Mouse (Mus musculus) kidney, postnatal 25 days (tissue): ENCODE data around the gene Amh.

Experiments
- DNase-seq, 2 experiments: peaks; one replicate each; pipeline ENCODE4 v3.0.0; 2021; ENCODE audit warnings: mixed read lengths in 2 of 2

Amh gene

DNA sequence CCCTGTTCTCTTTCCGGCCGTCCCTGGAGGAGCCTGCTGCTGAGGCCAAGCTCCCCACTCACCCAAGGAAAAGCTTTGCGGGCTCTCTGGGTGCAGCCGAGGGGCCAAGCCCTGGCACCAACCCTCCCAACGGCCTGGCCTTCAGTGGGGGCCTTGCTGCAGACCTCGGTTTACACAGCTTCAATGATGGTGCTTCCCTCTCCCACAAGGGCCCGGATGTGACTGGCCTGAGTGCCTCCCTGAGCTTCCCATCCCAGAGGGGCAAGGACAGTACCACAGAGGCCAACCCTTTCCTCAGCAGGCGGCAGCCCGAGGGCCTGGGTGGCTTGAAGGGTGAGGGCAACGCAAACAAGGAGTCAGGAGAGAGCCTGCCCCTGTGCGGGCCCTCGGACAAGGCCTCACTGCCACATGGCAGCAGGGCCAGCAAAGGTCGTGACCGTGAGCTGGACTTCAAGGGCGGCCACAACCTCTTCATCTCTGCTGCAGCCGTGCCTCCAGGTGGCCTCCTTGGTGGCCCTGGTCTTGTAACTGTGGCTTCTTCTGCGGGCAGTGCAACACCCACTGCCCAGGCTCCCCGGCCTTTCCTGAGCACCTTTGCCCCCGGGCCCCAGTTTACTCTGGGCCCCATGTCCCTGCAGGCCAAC lies 14.2 kb upstream of the Amh start:
- DNase-seq, result no peak

DNA sequence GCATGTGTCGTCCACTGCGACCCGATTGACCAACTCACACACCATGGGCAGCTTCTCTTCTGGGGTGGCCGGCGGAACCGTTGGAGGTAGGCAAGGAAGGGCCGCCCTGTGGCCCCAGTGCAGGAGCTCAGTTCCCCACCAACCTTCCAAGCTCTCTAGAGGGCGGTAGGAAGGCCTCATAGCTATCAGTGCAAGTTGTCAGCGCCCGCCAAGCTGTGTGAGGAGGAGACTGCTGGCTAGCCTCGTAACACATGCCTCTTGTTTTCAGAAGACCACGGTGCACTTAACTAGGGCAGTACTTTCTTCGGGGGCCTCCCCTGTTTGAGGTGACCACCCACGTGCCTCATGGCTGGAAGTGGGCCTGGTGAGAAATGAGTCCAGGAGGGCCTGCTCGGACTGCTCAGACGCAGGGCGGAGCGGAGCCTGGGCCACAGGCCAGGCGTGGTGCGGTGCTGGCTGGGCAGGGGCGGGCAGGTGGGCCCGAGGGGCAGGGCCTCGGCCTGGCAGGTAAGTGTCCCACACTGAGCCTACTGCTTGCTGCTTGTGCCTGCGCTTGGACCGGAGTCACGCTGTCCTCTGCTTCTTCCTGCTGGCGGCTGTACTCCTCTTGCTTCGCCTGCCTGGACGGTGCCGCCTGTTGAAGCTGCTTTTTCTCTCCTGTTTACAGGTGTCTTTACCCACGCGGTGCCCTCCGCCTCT lies 13.4 kb upstream of the Amh start:
- no peak for DNase-seq

DNA sequence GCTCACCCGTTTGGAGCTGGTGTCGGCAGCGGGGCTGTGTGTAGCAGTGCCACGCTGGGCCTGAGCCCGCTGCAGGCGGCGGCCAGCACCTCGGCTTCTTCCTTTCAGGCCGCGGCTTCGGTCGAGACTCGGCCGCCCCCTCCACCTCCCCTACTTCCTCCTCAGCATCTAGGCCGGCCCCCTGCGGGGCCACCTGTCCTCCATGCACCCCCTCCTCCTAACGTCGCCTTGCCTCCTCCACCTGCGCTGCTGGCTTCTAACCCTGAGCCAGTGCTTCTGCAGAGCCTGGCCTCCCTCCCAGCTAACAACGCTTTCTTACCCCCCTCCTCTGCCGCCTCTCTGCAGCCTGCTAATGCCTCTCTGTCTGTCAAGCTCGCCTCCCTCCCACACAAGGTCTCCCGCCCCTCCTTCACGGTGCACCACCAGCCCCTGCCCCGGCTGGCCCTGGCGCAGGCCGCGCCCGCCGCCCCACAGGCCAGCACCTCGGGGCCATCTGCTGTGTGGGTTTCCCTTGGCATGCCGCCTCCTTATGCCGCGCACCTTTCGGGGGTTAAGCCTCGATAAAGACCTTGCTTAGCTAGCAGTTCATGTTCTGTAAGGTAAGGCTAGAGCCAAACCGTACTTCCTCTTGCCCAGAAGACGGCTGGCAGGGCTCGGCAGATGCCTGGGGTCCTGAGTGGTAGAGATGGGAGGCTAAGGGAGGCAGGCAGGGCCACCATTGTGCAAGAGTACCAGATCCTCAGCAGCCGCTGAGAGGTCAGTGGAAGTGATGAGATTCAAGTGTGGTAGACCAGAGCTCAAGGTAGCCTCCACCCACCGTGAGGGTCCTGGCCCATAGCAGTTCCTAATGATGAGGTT lies 12.6 kb upstream of the Amh start:
- no peak for DNase-seq

DNA sequence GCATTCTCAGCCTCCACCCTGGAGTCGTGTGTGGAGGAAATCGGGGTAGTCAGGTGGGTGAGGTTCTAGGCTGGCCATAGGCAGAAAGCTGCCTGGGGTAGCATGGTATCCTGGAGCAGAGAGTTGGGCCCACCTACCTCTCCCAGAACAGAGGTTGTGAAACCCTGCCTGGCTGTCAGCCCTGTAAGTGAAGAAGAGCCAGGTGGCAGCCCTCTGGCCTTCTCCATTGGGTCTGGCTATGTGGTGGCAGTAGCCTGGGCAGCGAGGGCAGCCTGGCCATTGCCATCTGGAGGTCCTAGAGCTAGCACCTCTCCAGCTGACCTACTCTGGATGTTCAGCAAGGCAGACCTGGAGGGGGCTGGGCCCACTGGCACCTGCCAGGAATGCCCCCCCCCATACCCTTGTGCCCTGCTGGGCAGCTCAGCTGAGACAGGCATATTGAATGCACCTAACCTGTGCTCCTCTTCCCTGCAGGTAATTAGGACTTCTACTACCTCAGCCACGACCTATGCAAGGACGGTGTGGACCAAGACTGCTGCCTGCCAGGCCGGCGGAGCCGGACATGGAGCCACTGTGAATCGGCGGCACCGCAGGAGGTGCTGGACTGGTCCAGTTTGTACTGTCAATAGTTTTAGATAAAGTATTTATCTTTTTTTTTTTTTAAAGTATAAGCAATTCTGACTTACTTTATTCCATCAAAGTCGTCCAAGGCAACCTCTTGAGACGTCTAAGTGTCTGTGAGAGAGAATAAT lies 11.8 kb upstream of the Amh start:
- DNase-seq, result no peak

DNA sequence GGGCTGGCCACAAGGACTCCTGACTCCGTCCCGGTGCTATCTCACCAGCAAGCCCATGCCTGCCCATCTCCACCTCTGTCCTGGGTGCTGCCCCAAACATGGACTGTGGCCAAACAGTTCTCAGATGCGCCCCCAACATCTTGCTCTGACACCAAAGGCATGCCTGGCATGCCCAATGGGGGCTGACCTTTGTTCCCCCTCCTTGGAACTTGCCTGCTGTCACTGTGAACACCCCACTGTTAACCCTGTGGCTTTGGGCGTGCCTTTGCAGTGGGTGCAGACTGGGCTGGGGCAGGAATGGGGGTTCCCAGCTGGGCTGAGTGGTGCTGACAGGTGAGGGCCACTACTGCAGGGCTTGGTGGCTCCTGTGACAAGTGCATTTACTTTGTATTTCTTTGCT lies 11.2 kb upstream of the Amh start:
- peak in 1 of 2 experiments; percentile 47 for DNase-seq

DNA sequence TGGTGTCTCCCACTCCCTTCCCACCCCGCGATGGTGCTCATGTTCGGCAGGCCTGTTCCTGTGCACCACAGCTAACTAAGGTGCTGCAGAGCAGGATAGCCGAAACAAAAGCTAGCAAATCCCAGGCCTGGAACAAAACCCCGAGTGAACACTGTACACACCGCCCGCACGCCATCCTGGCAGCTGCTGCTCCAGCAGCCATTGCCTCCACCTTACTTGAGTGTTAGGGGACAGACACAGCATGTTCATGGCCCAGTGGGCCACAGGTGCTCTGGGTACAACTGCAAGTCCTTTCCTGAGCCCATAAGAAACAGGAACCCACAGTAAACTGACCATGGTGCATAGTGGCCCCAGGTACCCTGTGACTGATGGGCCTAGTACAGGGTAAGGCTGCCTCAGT lies 10.3 kb upstream of the Amh start:
- no peak for DNase-seq

DNA sequence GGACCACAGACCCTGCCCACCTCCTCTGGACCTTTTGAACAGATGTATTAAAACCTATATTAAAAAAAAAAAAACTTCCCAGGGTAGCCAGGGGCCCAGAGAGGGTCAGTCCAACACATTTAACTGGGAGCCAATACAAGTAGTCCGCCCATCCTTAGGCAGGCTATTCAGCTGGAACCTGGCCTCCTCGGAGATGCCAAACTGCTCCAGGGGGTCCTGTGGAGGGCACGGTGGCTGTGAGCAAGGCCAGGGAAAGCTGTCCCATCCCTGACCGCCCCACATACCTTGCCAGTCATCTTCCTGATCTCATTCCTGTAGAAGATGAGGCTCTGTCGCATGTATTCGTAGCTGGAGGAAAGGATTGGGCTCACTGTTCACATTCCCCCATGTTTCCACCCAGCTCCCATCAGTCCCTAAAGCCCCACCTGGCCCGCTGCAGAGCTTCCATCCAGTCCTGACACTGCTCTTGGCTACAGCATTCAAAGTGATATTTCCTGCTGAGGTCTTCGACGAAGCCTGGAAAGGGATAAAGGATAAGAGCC lies 8.7 kb upstream of the Amh start:
- DNase-seq, result no peak

DNA sequence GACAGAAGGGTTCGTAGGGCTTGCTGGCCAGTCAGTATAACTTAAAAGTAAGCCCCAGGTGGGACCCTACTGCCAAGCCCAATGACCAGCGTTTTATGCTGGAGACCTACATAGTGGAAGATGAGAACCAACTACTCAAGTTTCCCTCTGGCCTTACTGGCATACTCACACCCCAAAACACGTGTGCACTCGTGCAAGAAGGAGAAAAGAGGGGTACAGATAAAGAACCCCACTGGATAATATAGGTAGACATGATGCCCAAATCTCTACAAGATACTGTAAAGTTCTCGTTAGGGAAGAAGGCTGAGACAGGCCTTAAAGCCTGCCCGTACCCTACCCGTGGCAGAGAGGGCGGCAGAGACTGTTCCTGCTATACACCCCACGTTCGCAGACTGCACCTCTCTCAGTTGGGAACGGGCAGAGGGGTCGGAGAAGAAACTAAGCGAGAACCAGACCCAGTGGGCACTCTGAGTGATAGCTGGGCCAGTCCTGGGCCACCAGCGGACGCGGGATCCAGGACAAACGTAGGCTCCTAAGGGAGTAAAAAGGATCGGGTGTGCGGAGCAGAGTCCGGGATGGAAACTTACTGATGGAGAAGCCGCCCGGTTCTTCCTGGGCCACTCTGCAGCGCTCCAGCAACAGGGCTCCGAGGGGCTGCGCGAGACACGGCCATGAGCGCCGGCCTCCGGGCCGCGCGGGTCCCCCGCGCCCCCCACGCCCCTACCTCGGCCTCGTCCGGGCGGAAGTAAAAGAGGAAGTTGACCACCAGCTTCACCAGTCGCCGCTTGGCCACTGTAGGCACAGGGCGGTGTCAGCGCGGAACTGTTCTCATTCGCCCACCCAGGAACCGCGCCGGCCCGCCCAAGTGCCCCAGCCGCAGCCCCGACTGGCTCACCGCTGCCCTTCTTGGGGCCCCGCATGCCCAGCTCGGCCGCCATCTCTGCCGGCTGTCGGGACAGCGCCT lies 7.6 kb upstream of the Amh start:
- DNase-seq, result peak; percentile 73 to 91

DNA sequence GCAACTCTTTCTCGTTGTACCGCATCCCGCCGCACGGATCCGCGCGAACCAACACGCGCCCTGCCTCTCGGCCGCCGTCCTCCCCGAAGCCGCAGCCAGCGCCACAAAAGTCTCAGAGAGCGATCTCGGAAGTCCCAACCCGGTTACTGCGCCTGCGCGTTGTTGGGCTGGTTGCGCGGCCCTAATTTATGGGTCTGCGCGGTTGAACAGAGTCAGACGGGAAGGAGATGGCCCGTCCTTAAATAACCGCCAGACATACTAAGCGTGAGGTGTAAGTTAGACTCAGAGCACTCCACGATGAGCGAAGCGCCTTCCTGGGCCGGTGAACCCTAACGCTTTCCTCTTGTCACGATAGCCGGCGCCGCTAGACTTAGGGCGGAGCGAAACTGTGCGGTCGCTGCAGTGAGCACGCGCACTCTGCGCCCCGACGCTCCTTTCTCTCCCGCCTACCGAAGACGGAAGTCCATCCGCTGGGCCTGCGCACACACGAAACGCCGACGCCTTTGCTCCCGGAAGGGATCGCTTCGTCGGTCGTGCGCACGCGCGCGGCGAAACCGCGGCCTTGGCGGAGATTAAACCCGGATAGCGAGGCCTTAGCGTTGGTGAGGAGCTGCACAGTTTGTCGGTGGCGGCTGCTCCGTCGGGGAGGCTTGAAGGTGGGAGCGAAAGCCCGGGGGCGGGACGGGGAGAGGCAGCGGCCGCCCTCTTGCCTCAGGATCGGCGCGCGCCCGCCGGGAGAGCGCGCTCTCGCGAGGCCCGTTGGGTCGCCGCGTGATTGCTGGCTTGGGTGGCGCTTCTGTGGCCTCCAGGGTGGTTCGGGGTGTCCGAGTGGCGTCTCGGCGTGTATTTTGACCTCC lies 6.7 kb upstream of the Amh start, which contains the start of the genes Sf3a2 and Plekhj1:
TSS of gene Sf3a2 (plus strand) at position 49 of the 857 bp plus-strand sequence.
TSS of gene Plekhj1 (minus strand) at position 477 of the 857 bp plus-strand sequence.
- DNase-seq, result peak; percentile 96 to 98

DNA sequence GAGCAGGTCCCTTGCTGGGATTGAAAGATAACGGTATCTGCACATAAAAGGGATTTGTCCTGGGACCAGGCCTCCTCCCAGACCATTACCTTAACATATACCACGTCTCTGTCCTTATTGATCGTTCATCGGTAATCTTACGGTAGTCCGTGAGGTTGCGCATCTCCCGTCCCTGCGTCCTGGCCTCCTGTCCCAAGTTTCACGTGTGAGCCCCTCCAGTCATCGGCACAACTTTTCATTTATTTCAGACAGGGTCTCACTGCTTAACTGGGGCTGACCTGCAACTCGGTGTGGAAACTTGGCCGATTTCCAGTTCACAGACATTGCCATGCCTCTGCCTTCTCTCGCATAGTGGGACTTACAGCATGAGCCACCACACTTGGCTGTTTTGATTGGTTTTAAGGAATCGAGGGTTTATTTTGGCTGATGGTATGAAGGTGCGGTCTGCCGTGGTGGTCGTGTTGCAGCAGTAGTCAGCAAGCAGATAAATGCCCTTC lies 5.9 kb upstream of the Amh start:
- no peak for DNase-seq

DNA sequence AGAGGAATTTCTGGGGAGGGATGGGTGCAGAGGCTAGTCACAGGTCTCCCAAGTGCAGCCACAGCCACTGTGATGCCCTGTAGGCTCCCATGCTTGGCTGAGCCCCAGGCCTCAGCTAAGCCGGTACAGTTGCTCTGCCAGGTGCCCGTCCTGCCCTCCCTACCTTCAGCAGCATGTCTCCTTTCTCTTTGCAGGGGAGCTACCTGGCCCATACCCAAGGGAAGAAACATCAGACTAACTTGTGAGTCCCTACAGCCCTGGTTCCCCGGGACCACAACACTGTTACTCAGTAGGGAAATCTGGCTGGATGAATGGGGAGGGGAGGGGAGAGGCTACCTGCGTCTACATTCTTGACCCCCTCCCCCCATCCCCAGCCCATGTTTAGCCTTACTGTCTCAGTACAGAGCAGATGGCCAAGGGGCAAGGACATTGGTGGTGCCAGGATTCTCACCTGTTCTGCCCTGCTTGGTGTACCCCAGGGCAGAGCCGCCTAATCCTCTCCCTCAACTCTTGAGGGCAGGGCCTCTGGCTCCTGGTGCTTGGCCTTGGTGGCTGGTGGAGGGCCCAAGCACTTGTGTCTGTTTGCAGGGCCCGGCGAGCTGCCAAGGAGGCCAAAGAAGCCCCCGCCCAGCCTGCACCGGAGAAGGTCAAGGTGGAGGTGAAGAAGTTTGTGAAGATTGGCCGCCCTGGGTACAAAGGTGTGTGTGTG lies 2.7 kb upstream of the Amh start:
- DNase-seq, result no peak

DNA sequence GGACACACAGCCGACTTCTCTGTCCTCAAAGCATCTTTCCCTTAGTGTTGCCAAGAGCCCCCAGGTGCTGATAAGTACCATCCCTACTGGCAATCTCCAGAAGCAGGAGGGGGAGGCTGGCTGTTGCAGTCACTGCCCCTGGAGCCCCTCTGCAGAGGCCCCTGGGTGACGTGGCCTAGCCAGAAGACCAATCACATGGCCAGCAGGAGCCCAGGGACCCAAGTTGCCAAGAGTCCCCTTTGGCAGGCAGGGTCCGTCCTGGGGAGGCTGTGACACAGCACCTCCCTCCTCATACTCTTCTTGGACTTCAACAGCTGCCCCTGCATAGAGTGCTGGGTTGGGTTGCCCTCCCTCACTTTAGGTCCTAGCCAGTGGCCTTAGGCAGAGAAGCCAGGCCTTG lies 2.0 kb upstream of the Amh start:
- DNase-seq, result no peak

DNA sequence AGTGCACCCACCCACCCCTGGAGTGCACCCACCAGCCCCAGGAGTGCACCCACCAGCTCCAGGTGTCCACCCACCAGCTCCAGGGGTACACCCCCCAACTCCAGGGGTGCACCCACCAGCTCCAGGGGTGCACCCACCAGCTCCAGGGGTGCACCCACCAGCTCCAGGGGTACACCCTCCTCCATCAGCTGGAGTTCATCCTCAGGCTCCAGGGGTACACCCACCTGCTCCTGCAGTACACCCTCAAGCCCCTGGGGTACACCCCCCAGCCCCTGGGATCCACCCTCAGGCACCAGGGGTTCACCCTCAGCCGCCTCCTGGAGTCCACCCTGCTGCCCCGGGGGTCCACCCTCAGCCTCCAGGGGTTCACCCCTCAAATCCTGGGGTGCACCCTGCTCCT lies 703 bp upstream of the Amh start:
- DNase-seq, result no peak

DNA sequence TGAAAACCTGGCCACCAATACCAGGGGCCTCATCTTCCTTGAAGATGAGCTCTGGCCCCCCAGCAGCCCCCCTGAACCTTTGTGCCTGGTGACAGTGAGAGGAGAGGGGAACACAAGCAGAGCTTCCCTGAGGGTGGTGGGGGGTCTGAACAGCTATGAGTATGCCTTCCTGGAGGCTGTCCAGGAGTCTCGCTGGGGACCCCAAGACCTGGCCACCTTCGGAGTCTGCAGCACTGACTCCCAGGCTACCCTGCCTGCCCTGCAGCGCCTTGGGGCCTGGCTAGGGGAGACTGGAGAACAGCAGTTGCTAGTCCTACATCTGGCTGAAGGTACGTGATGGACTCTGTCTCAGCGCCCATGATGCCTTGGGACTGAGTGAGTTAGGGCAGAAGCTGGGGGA lies 279 bp downstream of the Amh start:
- no peak for DNase-seq

DNA sequence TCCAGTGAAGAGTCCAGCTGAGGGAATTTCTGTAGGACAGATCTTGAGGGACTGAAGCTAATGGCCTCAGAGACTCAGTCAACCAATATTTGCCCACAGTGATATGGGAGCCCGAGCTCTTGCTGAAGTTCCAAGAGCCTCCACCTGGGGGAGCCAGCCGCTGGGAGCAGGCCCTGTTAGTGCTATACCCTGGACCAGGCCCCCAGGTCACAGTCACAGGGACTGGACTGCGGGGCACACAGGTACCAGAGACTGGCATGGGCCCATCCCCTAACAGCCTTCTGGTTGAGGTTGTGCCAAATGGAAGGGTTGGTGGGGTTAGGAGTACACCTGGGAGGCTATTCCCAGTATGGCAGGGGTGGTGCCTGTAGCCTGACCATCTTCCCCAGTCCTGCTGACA lies 882 bp downstream of the Amh start:
- peak; percentile 75 to 82 for DNase-seq

DNA sequence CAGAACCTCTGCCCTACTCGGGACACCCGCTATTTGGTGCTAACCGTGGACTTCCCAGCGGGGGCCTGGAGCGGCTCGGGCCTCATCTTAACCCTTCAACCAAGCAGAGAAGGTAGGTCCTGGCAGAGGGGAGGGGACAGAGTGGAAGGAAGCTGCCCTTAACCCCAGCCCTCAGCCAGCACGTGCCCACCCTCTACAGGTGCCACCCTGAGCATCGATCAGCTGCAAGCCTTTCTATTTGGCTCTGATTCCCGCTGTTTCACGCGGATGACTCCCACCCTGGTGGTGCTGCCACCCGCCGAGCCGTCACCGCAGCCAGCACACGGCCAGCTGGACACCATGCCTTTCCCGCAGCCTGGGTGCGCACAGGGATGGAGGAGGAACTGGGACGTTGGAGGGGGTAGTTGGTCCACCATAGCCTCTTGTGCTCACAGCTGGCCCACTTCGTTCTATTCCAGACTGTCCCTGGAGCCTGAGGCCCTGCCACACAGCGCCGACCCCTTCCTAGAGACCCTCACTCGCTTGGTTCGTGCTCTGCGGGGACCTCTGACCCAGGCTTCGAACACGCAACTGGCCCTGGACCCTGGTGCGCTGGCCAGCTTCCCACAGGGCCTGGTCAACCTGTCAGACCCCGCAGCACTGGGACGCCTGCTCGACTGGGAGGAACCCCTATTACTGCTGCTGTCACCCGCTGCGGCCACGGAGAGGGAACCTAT lies 1.5 kb downstream of the Amh start:
- DNase-seq, result no peak

DNA sequence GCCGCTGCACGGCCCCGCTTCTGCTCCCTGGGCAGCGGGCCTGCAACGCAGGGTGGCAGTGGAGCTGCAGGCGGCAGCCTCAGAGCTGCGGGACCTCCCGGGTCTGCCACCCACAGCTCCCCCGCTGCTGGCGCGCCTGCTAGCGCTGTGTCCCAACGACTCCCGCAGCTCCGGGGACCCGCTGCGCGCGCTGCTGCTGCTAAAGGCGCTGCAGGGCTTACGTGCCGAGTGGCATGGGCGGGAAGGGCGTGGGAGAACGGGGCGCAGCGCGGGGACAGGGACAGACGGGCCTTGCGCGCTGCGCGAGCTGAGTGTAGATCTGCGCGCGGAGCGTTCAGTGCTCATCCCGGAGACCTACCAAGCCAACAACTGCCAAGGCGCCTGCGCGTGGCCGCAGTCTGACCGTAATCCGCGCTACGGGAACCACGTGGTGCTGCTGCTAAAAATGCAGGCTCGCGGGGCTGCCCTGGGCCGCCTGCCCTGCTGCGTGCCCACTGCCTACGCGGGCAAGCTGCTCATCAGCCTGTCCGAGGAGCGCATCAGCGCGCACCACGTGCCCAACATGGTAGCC lies 2.1 kb downstream of the Amh start:
- DNase-seq, result peak; percentile 77 to 87
